Mouse (Mus musculus): Measurements from ENCODE around the gene Tm4sf19. TPM values are rescaled to one million over a fixed set of nuclear protein-coding genes. Genes with fewer than 3 reads are reported as not detected.
"Not testable (repeated sequence)": the region's sequence is repeated elsewhere in the genome, so short reads cannot be mapped to it uniquely, and the experiment has no call there.

Gene Tm4sf19
- polyA plus RNA-seq, 1 experiment from 2014 or later: not detected

DNA sequence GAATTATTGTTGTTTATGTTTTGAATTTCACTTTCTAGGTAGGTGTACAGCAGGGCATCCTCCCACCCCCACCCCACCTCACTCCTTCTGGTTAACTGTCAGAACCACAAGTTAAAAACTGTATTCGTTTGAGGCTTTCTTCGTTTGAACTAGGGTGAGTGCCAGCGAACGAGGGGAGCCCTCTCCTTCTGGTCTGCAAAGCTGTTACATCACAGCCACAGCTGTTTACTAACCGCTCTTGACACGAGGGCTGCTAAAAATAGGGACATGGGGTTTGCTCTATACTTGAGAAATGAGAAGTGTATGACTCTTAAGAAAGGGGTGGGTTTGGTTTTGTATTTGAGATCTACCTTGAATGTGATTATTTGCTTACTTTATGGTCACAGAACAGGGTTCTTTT is 33.8 kb downstream of the Tm4sf19 start:
- no peaks in the 10 kb centered on the region for H3K9me3 ChIP-seq (replicated peaks; ENCODE audit: control insufficient read depth, low read length)
- H3K4me2 ChIP-seq (ENCODE audit: low read depth, low read length): peak overlapping the region; percentile 38
- peak overlapping the region; percentile 17; the same call in 1 of the 2 replicates for H3K9ac ChIP-seq (ENCODE audit: low read depth, low read length)
- WGBS (ENCODE audit: insufficient replicate concordance): 9% methylated on average over 6 of the region's 6 CpGs
- H3K27me3 ChIP-seq (ENCODE audit: control insufficient read depth, insufficient read depth, low read depth, low read length): no peaks in the 10 kb centered on the region
- H3K36me3 ChIP-seq (ENCODE audit: control insufficient read depth, insufficient read depth): no peaks in the 10 kb centered on the region
- H3K4me1 ChIP-seq (ENCODE audit: control insufficient read depth, low read depth, low read length): peaks cover 39% of the 10 kb centered on the region
- H3K27ac ChIP-seq (ENCODE audit: low read length): no peak overlapping the region
- no peak overlapping the region for H3K4me3 ChIP-seq (ENCODE audit: low read depth, low read length)
- ATAC-seq (ENCODE audit: low read depth): no peak

DNA sequence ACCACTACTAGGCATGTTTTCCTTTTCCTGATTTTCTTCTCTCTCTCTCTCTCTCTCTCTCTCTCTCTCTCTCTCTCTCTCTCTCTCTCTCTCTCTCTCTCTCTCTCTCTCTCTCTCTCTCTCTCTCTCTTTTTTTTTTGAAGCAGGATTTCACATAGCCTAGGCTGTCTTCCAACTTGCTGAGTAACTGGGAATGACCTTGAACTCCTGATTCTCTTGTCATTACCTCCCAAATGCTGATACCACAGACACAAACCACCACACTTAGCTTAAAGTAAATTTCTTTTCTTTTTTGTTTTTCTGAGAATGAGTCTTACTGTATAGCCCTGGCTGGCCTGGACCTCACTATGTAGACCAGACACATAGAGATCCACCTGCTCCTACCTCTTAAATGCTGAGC is 34.4 kb downstream of the Tm4sf19 start:
- Histone ChIP-seq H3K4me2 (ENCODE audit: low read depth, low read length) (no peak overlapping the region), H3K27ac (ENCODE audit: low read length) (0 out of 2 replicates have a peak overlapping the region, but pooled peaks have one; percentile 37), H3K36me3 (ENCODE audit: control insufficient read depth, insufficient read depth) (no peaks in the 10 kb centered on the region), H3K9me3 (replicated peaks; ENCODE audit: control insufficient read depth, low read length) (no peaks in the 10 kb centered on the region), H3K4me3 (ENCODE audit: low read depth, low read length) (no peak overlapping the region), H3K27me3 (ENCODE audit: control insufficient read depth, insufficient read depth, low read depth, low read length) (no peaks in the 10 kb centered on the region), H3K9ac (ENCODE audit: low read depth, low read length) (no peak overlapping the region), H3K4me1 (ENCODE audit: control insufficient read depth, low read depth, low read length) (peaks cover 35% of the 10 kb centered on the region)
- ATAC-seq (ENCODE audit: low read depth): no peak

DNA sequence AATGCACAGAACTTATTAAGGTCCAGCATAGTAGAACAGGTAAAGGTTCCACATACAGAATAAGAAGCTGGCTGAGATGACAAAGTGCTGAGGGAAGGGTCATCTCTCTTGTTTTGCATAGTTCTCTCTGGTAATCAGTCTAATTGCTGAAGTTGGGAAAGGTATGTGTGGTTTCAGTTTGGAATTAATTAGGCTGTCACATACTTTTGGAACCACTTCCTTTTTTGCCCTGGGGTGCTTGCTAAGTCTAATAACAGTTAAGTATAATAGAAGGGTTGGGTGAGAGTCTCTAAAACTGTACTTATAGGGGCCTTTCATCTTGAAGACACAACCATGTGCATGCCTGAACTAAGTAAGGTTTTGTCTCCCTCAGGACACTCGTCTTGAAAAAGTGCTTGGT is 36.4 kb downstream of the Tm4sf19 start:
- Histone ChIP-seq H3K4me3 (ENCODE audit: low read depth, low read length) (no peak overlapping the region), H3K27ac (ENCODE audit: low read length) (no peak overlapping the region), H3K4me1 (ENCODE audit: control insufficient read depth, low read depth, low read length) (peaks cover 36% of the 10 kb centered on the region), H3K27me3 (ENCODE audit: control insufficient read depth, insufficient read depth, low read depth, low read length) (no peaks in the 10 kb centered on the region), H3K36me3 (ENCODE audit: control insufficient read depth, insufficient read depth) (peaks cover 6% of the 10 kb centered on the region), H3K9ac (ENCODE audit: low read depth, low read length) (no peak overlapping the region), H3K4me2 (ENCODE audit: low read depth, low read length) (no peak overlapping the region), H3K9me3 (replicated peaks; ENCODE audit: control insufficient read depth, low read length) (no peaks in the 10 kb centered on the region)
- no peak for ATAC-seq (ENCODE audit: low read depth)
- WGBS (ENCODE audit: insufficient replicate concordance): 50% methylated on average over 1 of the region's 1 CpGs

DNA sequence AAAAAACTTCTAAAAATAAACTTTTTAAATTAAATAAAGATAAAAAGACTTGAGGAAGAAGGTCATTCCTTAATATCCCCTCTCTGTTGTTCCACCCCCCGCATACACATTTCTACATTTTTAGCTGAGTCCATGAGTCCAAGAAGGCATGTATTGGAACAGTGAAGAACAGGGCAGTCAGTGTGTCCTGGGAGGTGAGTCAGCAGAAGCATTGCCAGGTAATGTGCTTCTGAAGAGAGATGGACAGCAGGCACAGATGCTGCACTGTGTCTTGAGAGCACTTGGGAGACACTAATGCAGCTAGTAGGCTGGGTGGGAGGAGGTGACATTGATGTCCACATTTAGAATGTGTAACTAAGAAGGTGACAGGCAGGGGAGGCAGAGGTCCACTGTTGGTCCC is 37.0 kb downstream of the Tm4sf19 start:
- Histone ChIP-seq H3K9ac (ENCODE audit: low read depth, low read length) (no peak overlapping the region), H3K27ac (ENCODE audit: low read length) (no peak overlapping the region), H3K27me3 (ENCODE audit: control insufficient read depth, insufficient read depth, low read depth, low read length) (no peaks in the 10 kb centered on the region), H3K4me2 (ENCODE audit: low read depth, low read length) (no peak overlapping the region), H3K36me3 (ENCODE audit: control insufficient read depth, insufficient read depth) (peaks cover 6% of the 10 kb centered on the region), H3K4me3 (ENCODE audit: low read depth, low read length) (no peak overlapping the region), H3K4me1 (ENCODE audit: control insufficient read depth, low read depth, low read length) (peaks cover 32% of the 10 kb centered on the region), H3K9me3 (replicated peaks; ENCODE audit: control insufficient read depth, low read length) (no peaks in the 10 kb centered on the region)
- WGBS (ENCODE audit: insufficient replicate concordance): 91% methylated on average over 1 of the region's 1 CpGs
- no peak for ATAC-seq (ENCODE audit: low read depth)

DNA sequence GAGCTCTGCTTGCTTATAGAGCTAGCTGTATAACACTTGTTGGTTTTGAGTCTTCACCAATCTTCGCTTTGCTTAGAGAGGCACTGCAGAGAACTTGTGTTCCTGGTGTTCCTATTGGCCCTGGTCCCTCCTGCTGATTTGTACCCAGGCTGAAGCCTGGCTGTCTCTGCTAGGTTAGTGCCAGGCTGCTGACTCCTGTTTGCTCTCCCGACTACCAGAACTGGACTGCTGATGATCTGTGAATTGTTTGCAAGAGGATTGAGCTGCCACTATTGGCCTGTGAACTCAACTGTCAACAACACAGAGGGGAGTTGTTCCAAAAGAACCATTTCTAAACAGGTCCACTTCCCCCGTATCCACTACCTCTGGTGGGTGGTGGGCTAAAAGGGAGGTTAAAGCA is 41.1 kb downstream of the Tm4sf19 start:
- 81% methylated on average over 3 of the region's 3 CpGs for WGBS (ENCODE audit: insufficient replicate concordance)
- ATAC-seq (ENCODE audit: low read depth): no peak
- peaks cover 23% of the 10 kb centered on the region for H3K4me1 ChIP-seq (ENCODE audit: control insufficient read depth, low read depth, low read length)

DNA sequence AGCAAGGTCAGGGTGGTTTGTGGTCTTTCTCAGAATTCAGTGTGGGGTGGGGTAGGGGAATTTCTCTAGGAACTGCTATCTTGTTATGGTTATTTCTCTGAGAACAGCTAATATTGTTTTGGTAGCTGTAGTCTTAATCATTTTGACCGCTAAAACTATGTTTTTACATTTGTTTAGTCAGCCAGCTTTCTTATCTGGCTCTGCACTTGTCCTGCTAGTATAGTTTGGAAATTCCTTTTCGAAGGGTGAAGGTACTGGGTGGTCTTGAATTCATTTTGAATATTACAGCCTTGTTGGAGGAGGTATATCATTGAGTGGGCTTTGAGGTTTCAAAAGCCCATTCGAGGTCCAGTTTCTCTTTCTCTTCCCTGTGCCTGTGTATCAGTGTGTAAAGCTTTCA is 44.3 kb downstream of the Tm4sf19 start:
- not testable (repeated sequence) for H3K4me3 ChIP-seq (ENCODE audit: low read depth, low read length); H3K4me2 ChIP-seq (ENCODE audit: low read depth, low read length); H3K9me3 ChIP-seq (replicated peaks; ENCODE audit: control insufficient read depth, low read length); H3K36me3 ChIP-seq (ENCODE audit: control insufficient read depth, insufficient read depth); H3K9ac ChIP-seq (ENCODE audit: low read depth, low read length); H3K27me3 ChIP-seq (ENCODE audit: control insufficient read depth, insufficient read depth, low read depth, low read length); ATAC-seq (ENCODE audit: low read depth)
- Histone ChIP-seq H3K27ac (ENCODE audit: low read length) (peak overlapping the region; percentile 30; the same call in 1 of the 2 replicates), H3K4me1 (ENCODE audit: control insufficient read depth, low read depth, low read length) (peaks cover 46% of the 10 kb centered on the region)
- WGBS (ENCODE audit: insufficient replicate concordance): 39% methylated on average over 3 of the region's 3 CpGs

More for the DNA sequence above, 41.1 kb downstream of the Tm4sf19 start:
- no peak overlapping the region for H3K9ac ChIP-seq (ENCODE audit: low read depth, low read length)
- H3K4me3 ChIP-seq (ENCODE audit: low read depth, low read length): no peak overlapping the region
- H3K27me3 ChIP-seq (ENCODE audit: control insufficient read depth, insufficient read depth, low read depth, low read length): no peaks in the 10 kb centered on the region
- H3K36me3 ChIP-seq (ENCODE audit: control insufficient read depth, insufficient read depth): peaks cover 6% of the 10 kb centered on the region
- no peak overlapping the region for H3K4me2 ChIP-seq (ENCODE audit: low read depth, low read length)
- 0 out of 2 replicates have a peak overlapping the region, but pooled peaks have one; percentile 0 for H3K27ac ChIP-seq (ENCODE audit: low read length)
- no peaks in the 10 kb centered on the region for H3K9me3 ChIP-seq (replicated peaks; ENCODE audit: control insufficient read depth, low read length)

DNA sequence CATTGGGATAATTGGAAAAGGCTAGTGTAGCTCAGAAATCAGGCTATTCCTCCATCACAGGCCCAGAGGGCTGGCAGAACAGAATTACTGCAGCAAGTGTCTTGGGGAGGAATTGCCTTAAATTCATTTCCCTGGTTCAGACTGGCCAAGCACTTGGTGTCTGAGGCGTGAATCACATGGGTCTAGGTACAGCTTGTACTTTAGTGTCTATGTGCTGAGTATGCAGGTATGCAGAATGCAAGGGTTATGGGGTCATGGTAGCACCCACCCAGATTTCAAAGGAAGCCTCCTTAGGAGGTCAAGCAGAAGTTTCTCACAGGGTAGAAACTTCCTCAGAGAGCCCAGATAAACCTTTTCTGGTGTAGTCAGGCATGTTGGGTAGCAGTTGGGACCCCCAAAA is 45.3 kb downstream of the Tm4sf19 start:
- H3K27ac ChIP-seq (ENCODE audit: low read length): no peak overlapping the region
- H3K9ac ChIP-seq (ENCODE audit: low read depth, low read length): no peak overlapping the region
- no peak overlapping the region for H3K4me2 ChIP-seq (ENCODE audit: low read depth, low read length)
- H3K36me3 ChIP-seq (ENCODE audit: control insufficient read depth, insufficient read depth): peaks cover 3% of the 10 kb centered on the region
- peaks cover 56% of the 10 kb centered on the region for H3K4me1 ChIP-seq (ENCODE audit: control insufficient read depth, low read depth, low read length)
- no peaks in the 10 kb centered on the region for H3K9me3 ChIP-seq (replicated peaks; ENCODE audit: control insufficient read depth, low read length)
- no peak overlapping the region for H3K4me3 ChIP-seq (ENCODE audit: low read depth, low read length)
- no peaks in the 10 kb centered on the region for H3K27me3 ChIP-seq (ENCODE audit: control insufficient read depth, insufficient read depth, low read depth, low read length)
- no peak for ATAC-seq (ENCODE audit: low read depth)
- 82% methylated on average over 1 of the region's 1 CpGs for WGBS (ENCODE audit: insufficient replicate concordance)

DNA sequence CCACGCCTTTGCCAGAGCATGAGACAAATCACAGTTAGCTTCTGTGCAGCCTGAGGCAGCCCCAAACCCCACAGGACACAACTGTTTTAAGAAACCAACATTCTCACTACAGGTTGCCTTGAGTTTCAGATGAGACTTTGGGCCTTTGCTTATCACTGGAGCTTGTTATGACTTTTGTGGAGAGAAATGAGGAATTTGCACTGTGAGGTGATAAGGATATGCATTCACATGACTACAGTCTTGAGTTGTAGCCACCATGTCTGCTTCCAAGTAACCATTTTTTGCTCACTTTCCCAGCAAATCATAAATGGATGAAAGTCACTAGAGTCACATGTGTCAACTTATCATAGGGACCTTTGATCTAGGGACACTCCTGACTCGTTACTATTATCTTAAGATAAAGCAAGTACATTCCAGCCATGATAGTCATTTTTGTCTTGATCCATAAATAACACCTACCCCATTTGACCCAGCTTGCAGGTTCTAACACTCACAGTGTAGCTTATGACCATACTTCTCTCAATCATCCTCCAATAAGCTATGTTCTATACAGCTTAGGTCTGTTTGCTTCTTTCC is 46.3 kb downstream of the Tm4sf19 start:
- Histone ChIP-seq H3K27me3 (ENCODE audit: control insufficient read depth, insufficient read depth, low read depth, low read length) (no peaks in the 10 kb centered on the region), H3K4me3 (ENCODE audit: low read depth, low read length) (no peak overlapping the region), H3K4me2 (ENCODE audit: low read depth, low read length) (no peak overlapping the region), H3K9me3 (replicated peaks; ENCODE audit: control insufficient read depth, low read length) (no peaks in the 10 kb centered on the region), H3K9ac (ENCODE audit: low read depth, low read length) (no peak overlapping the region), H3K36me3 (ENCODE audit: control insufficient read depth, insufficient read depth) (peaks cover 2% of the 10 kb centered on the region), H3K27ac (ENCODE audit: low read length) (0 out of 2 replicates have a peak overlapping the region, but pooled peaks have one; percentile 10), H3K4me1 (ENCODE audit: control insufficient read depth, low read depth, low read length) (peaks cover 63% of the 10 kb centered on the region)
- 45% methylated on average over 2 of the region's 2 CpGs for WGBS (ENCODE audit: insufficient replicate concordance)
- ATAC-seq (ENCODE audit: low read depth): no peak

DNA sequence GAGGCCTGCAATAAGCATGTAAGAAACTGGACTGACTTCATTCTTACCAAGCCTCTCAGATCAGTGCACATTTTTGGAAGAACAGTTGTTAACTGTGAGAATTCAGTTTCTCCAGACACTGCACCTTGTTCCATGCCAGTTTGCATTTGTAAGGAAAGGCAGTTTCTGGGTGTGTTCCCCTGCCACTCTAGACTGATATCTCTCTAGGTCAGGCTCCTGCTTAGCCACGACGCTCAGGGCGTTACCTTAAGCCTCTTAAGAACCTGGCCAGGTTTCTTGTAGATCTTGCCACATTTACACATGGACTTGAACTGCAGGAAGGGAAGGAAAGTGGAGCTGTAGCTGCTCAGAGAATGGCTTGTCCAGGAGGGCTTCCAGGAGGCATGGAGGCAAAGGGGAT is 49.4 kb downstream of the Tm4sf19 start:
- peak overlapping the region; percentile 39 for H3K4me3 ChIP-seq (ENCODE audit: low read depth, low read length)
- H3K4me2 ChIP-seq (ENCODE audit: low read depth, low read length): peak overlapping the region; percentile 67
- peak overlapping the region; percentile 92 for H3K27ac ChIP-seq (ENCODE audit: low read length)
- H3K4me1 ChIP-seq (ENCODE audit: control insufficient read depth, low read depth, low read length): peaks cover 61% of the 10 kb centered on the region
- 17% methylated on average over 3 of the region's 3 CpGs for WGBS (ENCODE audit: insufficient replicate concordance)
- ATAC-seq (ENCODE audit: low read depth): peak; percentile 94
- peak overlapping the region; percentile 54 for H3K9ac ChIP-seq (ENCODE audit: low read depth, low read length)
- no peaks in the 10 kb centered on the region for H3K27me3 ChIP-seq (ENCODE audit: control insufficient read depth, insufficient read depth, low read depth, low read length)
- H3K9me3 ChIP-seq (replicated peaks; ENCODE audit: control insufficient read depth, low read length): no peaks in the 10 kb centered on the region
- peaks cover 19% of the 10 kb centered on the region for H3K36me3 ChIP-seq (ENCODE audit: control insufficient read depth, insufficient read depth)
